Mouse (Mus musculus): ENCODE measurements around the gene Gm10192.

GRCm38 (mm10) chr4:97193176-97193575 lies 10.2 kb upstream of the Gm10192 start:
- TF ChIP-seq POLR2A (IDR thresholded peaks at IDR 0.05; ENCODE audit: insufficient read length, low read depth): no peak
- no peak for TF ChIP-seq TCF12 (IDR thresholded peaks at IDR 0.05; ENCODE audit: insufficient read depth, poor library complexity, severe bottlenecking)
- no peak for TF ChIP-seq POLR2AphosphoS2 (IDR thresholded peaks at IDR 0.05; ENCODE audit: insufficient read length, low read depth)
- no peak for TF ChIP-seq USF1 (IDR thresholded peaks at IDR 0.05; ENCODE audit: low read depth)
- no peak for TF ChIP-seq MYOD1 (IDR thresholded peaks at IDR 0.05; ENCODE audit: control insufficient read depth in 1 of 3, insufficient read length in 2 of 3, low read depth in 2 of 3)
- no peak for TF ChIP-seq REST (IDR thresholded peaks at IDR 0.05; ENCODE audit: insufficient read depth, insufficient read length)
- TF ChIP-seq MYOG (IDR thresholded peaks at IDR 0.05; ENCODE audit: control insufficient read depth in 1 of 3, insufficient read depth in 1 of 3, insufficient read length in 2 of 3, low read depth in 2 of 3): no peak
- TF ChIP-seq MAX (IDR thresholded peaks at IDR 0.05; ENCODE audit: low read depth): no peak
- TF ChIP-seq TCF3 (IDR thresholded peaks at IDR 0.05; ENCODE audit: insufficient read length, low read depth): no peak
- no peak for TF ChIP-seq E2F4 (IDR thresholded peaks at IDR 0.05; ENCODE audit: insufficient read depth)

All from myocyte (in vitro differentiated cells).